In the genomic region with DNA sequence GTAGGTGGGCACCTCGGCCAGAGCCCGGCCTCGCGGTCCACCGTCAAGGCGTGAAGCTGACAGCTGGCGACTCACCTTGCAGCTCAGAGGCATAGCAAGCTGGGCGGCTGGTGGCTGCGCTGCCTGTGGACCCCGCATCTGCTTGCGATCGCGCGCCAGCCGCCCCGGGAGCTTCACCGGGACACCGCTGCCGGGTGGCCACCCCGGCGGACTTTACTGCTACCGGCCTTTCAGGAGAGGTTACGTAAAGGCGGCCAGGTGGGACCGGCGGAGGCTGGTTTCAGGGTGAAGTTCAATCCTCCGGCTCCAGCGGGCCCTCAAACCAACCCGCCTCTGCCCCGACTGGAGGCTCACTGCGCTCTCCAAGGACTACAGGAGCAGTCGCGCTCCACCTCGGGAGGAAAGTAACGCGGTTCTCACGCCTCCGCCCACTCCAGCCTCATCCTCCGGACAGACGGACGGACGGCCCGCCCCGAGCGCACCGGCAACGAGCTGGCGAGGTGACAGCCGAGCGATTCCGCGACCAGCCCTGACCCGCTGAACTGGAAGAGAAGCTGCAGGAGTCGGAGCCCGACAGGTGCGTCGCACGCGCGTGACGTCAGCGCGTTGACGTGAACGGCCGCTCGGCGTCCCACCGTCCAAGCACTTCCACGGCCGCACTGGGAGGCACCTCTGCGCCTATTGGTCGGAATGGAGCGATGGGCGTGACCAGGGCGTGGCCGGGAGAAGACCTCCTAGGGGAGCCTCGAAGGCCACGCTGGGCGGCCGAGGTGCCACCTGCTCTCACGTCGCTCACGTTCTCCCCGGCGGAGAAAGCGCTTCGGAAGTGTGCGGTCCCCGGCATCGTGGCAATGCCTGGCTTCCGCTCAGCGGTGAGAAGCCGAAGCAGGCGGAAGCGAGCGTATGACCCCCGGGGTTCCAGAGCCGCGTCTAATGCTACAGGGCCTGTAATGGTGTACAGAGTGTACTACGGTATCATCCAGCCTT, we compare ENCODE assay signal across 8 mouse cellular contexts. TPM values are rescaled to one million over a fixed set of nuclear protein-coding genes. Genes with fewer than 3 reads are reported as not detected.
DNase-seq lines count a peak whose midpoint lies in the region; ATAC-seq and TF ChIP-seq lines count a peak whose summit lies in the region.

A gene (minus strand): TSS at position 600 of the 987 bp plus-strand sequence.

- 0 out of 2 replicates have a peak, but pooled peaks have one; percentile 6 for TF ChIP-seq CTCF in heart, adult 2 months (IDR thresholded peaks at IDR 0.05)

- no peaks in the 10 kb centered on the region for H3K36me3 ChIP-seq in embryonic facial prominence, embryonic 14.5 days (ENCODE audit: control insufficient read depth, insufficient read depth, low read length)
- H3K36me3 ChIP-seq in heart, adult 2 months (ENCODE audit: control insufficient read depth, insufficient read depth, low read length) = peaks cover 2% of the 10 kb centered on the region
- no peaks in the 10 kb centered on the region for H3K36me3 ChIP-seq in limb, embryonic 13.5 days
- H3K36me3 ChIP-seq in midbrain, embryonic 16.5 days (ENCODE audit: control insufficient read depth, insufficient read depth, low read length) = no peaks in the 10 kb centered on the region

- peak; percentile 45; the same call in 1 of the 2 replicates for TF ChIP-seq EP300 in heart, adult 2 months (IDR thresholded peaks at IDR 0.05; ENCODE audit: insufficient read depth, low read depth, low read length)

- peak within 1 kb of the TSS; percentile 95 for H3K4me2 ChIP-seq in embryonic facial prominence, embryonic 14.5 days (ENCODE audit: low read depth, low read length)
- H3K4me2 ChIP-seq in limb, embryonic 13.5 days (replicated peaks) = peak within 1 kb of the TSS; percentile 86
- peak within 1 kb of the TSS; percentile 97 for H3K4me2 ChIP-seq in midbrain, embryonic 16.5 days (ENCODE audit: low read length)

- TF ChIP-seq POLR2A in heart, adult 2 months (IDR thresholded peaks at IDR 0.05; ENCODE audit: insufficient read depth, low read depth, low read length) = peak; percentile 87

- peak; percentile 91 for DNase-seq in 3T3-L1 (ENCODE audit: low read depth, low spot score)
- DNase-seq in adrenal gland, postnatal 4 days (ENCODE audit: low spot score in 2 of 2) = peak; percentile 88 to 90
- peak; percentile 98 for DNase-seq in embryonic facial prominence, embryonic 14.5 days (ENCODE audit: low spot score)
- peak; percentile 97 to 98 for DNase-seq in heart, adult 2 months
- peak; percentile 98 for DNase-seq in kidney, adult 8-10 months
- peak; percentile 96 to 100 for DNase-seq in spleen, postnatal 10 days (ENCODE audit: low spot score in 2 of 2)

- no peaks in the 10 kb centered on the region; the same call in 1 of the 2 replicates for H3K79me2 ChIP-seq in heart, adult 2 months (replicated peaks; ENCODE audit: control insufficient read depth, insufficient read depth, low read length)

- no peaks in the 10 kb centered on the region for H3K27me3 ChIP-seq in embryonic facial prominence, embryonic 14.5 days (replicated peaks; ENCODE audit: control insufficient read depth, insufficient read depth, low read length)
- H3K27me3 ChIP-seq in heart, adult 2 months (ENCODE audit: control insufficient read depth, insufficient read depth, low read length) = no peaks in the 10 kb centered on the region
- no peaks in the 10 kb centered on the region for H3K27me3 ChIP-seq in limb, embryonic 13.5 days
- no peaks in the 10 kb centered on the region for H3K27me3 ChIP-seq in midbrain, embryonic 16.5 days (ENCODE audit: control insufficient read depth, insufficient read depth, low read depth, low read length)

- peak within 1 kb of the TSS; percentile 70 for H3K27ac ChIP-seq in embryonic facial prominence, embryonic 14.5 days (replicated peaks; ENCODE audit: low read depth, low read length)
- H3K27ac ChIP-seq in heart, adult 2 months = peak within 1 kb of the TSS; percentile 83
- peak within 1 kb of the TSS; percentile 67; the same call in 1 of the 2 replicates for H3K27ac ChIP-seq in limb, embryonic 13.5 days
- H3K27ac ChIP-seq in midbrain, embryonic 16.5 days (ENCODE audit: low read length) = peak within 1 kb of the TSS; percentile 90

- under 1% methylated on average over 66 of the region's 101 CpGs for WGBS in embryonic facial prominence, embryonic 14.5 days
- WGBS in heart, adult 2 months = under 1% methylated on average over 101 of the region's 101 CpGs
- WGBS in limb, embryonic 13.5 days = under 1% methylated on average over 101 of the region's 101 CpGs
- under 1% methylated on average over 101 of the region's 101 CpGs for WGBS in midbrain, embryonic 16.5 days

- peak; percentile 100 for ATAC-seq in embryonic facial prominence, embryonic 14.5 days (ENCODE audit: low read depth)
- ATAC-seq in limb, embryonic 13.5 days (ENCODE audit: low FRiP score, low read depth) = peak; percentile 99
- peak; percentile 100 for ATAC-seq in midbrain, embryonic 16.5 days

- intact Hi-C loops in heart, adult 2 months (cut with DNase I) = loop anchor here (5.0 to 10.0 kb wide), 3 partner anchors 242 to 504 kb away; a partner anchor contains a TSS

- peak within 1 kb of the TSS; percentile 88 for H3K4me3 ChIP-seq in embryonic facial prominence, embryonic 14.5 days (ENCODE audit: low read depth, low read length)
- H3K4me3 ChIP-seq in heart, adult 2 months = peak within 1 kb of the TSS; percentile 63
- H3K4me3 ChIP-seq in limb, embryonic 13.5 days = peak within 1 kb of the TSS; percentile 80
- peak within 1 kb of the TSS; percentile 91 for H3K4me3 ChIP-seq in midbrain, embryonic 16.5 days (ENCODE audit: low read depth, low read length)

- peak within 1 kb of the TSS; percentile 78 for H3K9ac ChIP-seq in embryonic facial prominence, embryonic 14.5 days (ENCODE audit: low read depth, low read length)
- peak within 1 kb of the TSS; percentile 94 for H3K9ac ChIP-seq in heart, adult 2 months (ENCODE audit: low read depth, low read length)
- H3K9ac ChIP-seq in limb, embryonic 13.5 days = peak within 1 kb of the TSS; percentile 76
- H3K9ac ChIP-seq in midbrain, embryonic 16.5 days (ENCODE audit: low read depth, low read length) = peak within 1 kb of the TSS; percentile 86

- peaks cover 7% of the 10 kb centered on the region; the same call in 1 of the 2 replicates for H3K4me1 ChIP-seq in embryonic facial prominence, embryonic 14.5 days (ENCODE audit: control insufficient read depth, insufficient read depth, low read length)
- H3K4me1 ChIP-seq in heart, adult 2 months (ENCODE audit: control insufficient read depth, insufficient read depth, low read length) = peaks cover 2% of the 10 kb centered on the region; the same call in 1 of the 2 replicates
- peaks cover 19% of the 10 kb centered on the region for H3K4me1 ChIP-seq in limb, embryonic 13.5 days
- H3K4me1 ChIP-seq in midbrain, embryonic 16.5 days (ENCODE audit: control insufficient read depth, insufficient read depth, low read length) = peaks cover 16% of the 10 kb centered on the region

- H3K9me3 ChIP-seq in embryonic facial prominence, embryonic 14.5 days (ENCODE audit: control insufficient read depth, low read length) = no peaks in the 10 kb centered on the region
- no peaks in the 10 kb centered on the region for H3K9me3 ChIP-seq in limb, embryonic 13.5 days
- H3K9me3 ChIP-seq in midbrain, embryonic 16.5 days (replicated peaks; ENCODE audit: control insufficient read depth, low read length, poor library complexity, severe bottlenecking) = no peaks in the 10 kb centered on the region

RNA-seq across cellular contexts. Expression of the gene that starts here (rescaled TPM):
- total RNA-seq in adrenal gland, postnatal 4 days (2021) = 10 to 100 TPM; 44.8 to 50.1 TPM
- polyA plus RNA-seq in embryonic facial prominence, embryonic 14.5 days (2014; fragmentation: Nextera tagmentation; extraction: Ambion mirVana) = 16.9 and 18.2 TPM in 2 replicates
- total RNA-seq in heart, adult 2 months (2021) = 10 to 100 TPM; 27.6 to 33.6 TPM
- polyA plus RNA-seq in heart, adult 2 months (2012; rRNA removed) = 10.1 and 21.7 TPM in 2 replicates
- 12.6 and 12.9 TPM in 2 replicates for polyA plus RNA-seq in limb, embryonic 13.5 days (2015; fragmentation: Nextera tagmentation; extraction: Ambion mirVana)
- polyA plus RNA-seq in midbrain, embryonic 16.5 days (2015; fragmentation: Nextera tagmentation; extraction: Ambion mirVana) = 74.4 and 78.4 TPM in 2 replicates

Comparison
In these comparisons a context has a peak if more than half of its experiments do, and no peak if none do; other contexts are left out.
1. Peak in every context shown above with its lines: DNase-seq, ATAC-seq, H3K4me3 ChIP-seq and H3K27ac ChIP-seq.